8 mouse cellular contexts compared by ENCODE assay signal in genomic region chr2:93068942-93069341, GRCm38 (mm10). TPM values are rescaled to one million over a fixed set of nuclear protein-coding genes. Genes with fewer than 3 reads are reported as not detected.
A peak's percentile ranks its signal among the peaks of the same experiment; 100 is the strongest.
DNase-seq lines count a peak whose midpoint lies in the region; ATAC-seq and TF ChIP-seq lines count a peak whose summit lies in the region.

No protein-coding gene starts in this region.

- peak; percentile 25 to 56 for DNase-seq in heart, adult 18-20 months
- DNase-seq in heart, adult 9 months (ENCODE audit: low spot score in 2 of 2), result no peak
- DNase-seq in spleen, adult 2 months (ENCODE audit: low read depth in 1 of 2, low spot score in 2 of 2), result peak in 1 of 2 experiments; percentile 27
- DNase-seq in spleen, postnatal 4 days (ENCODE audit: low spot score in 2 of 2), result no peak
- DNase-seq in cerebellum, postnatal 25 days, result peak; percentile 66 to 71
- peak; percentile 78 for DNase-seq in splenic B cell, adult 2 months (ENCODE audit: low read depth, low spot score)
- DNase-seq in gastrocnemius, postnatal 14 days, result no peak

- ATAC-seq in intestine, embryonic 15.5 days, result 0 out of 2 replicates have a peak, but pooled peaks have one; percentile 43

- no peak overlapping the region for H3K4me3 ChIP-seq in spleen, adult 2 months (ENCODE audit: extremely low read depth, insufficient read depth, insufficient read length)
- no peak overlapping the region for H3K4me3 ChIP-seq in intestine, embryonic 15.5 days (replicated peaks)

- no peaks in the 10 kb centered on the region for H3K27me3 ChIP-seq in spleen, adult 2 months (ENCODE audit: control insufficient read depth, insufficient read depth, low read length)
- H3K27me3 ChIP-seq in intestine, embryonic 15.5 days (replicated peaks), result 0 out of 2 replicates have a peak, but pooled peaks cover 3% of the 10 kb centered on the region
- H3K27me3 ChIP-seq in splenic B cell, adult 2 months (ENCODE audit: control insufficient read depth, insufficient read depth, low read length, poor library complexity, severe bottlenecking), result no peaks in the 10 kb centered on the region

- TF ChIP-seq POLR2A in spleen, adult 2 months (IDR thresholded peaks at IDR 0.05; ENCODE audit: low read depth, low read length), result no peak

- H3K36me3 ChIP-seq in spleen, adult 2 months (ENCODE audit: control insufficient read depth, insufficient read depth, low read length), result no peaks in the 10 kb centered on the region
- no peaks in the 10 kb centered on the region for H3K36me3 ChIP-seq in intestine, embryonic 15.5 days
- no peaks in the 10 kb centered on the region for H3K36me3 ChIP-seq in splenic B cell, adult 2 months (ENCODE audit: control insufficient read depth, insufficient read depth, low read length, poor library complexity, severe bottlenecking)

- H3K9me3 ChIP-seq in intestine, embryonic 15.5 days, result no peaks in the 10 kb centered on the region

- intact Hi-C loops in gastrocnemius, postnatal 14 days (cut with DNase I; ENCODE audit: low total_unique reads), result no loop called here

- no peak overlapping the region for H3K27ac ChIP-seq in spleen, adult 2 months (ENCODE audit: insufficient read depth, low read length)
- no peak overlapping the region for H3K27ac ChIP-seq in intestine, embryonic 15.5 days

- H3K4me1 ChIP-seq in spleen, adult 2 months (ENCODE audit: control insufficient read depth, insufficient read depth, insufficient read length), result no peaks in the 10 kb centered on the region
- no peaks in the 10 kb centered on the region for H3K4me1 ChIP-seq in intestine, embryonic 15.5 days (replicated peaks)

- no peak overlapping the region for H3K4me2 ChIP-seq in intestine, embryonic 15.5 days (replicated peaks)

- WGBS in spleen, adult 2 months, result 46% methylated on average over 2 of the region's 2 CpGs
- WGBS in intestine, embryonic 15.5 days, result 37% methylated on average over 2 of the region's 2 CpGs

- no peak overlapping the region for H3K9ac ChIP-seq in intestine, embryonic 15.5 days

- peak; percentile 70; the same call in 1 of the 2 replicates for TF ChIP-seq CTCF in spleen, adult 2 months (IDR thresholded peaks at IDR 0.05; ENCODE audit: extremely low read depth, insufficient read depth, insufficient read length, insufficient replicate concordance)

RNA-seq across cellular contexts. Expression of gene Prdm11, which starts 23.0 kb away (rescaled TPM):
- total RNA-seq in heart, adult 18-20 months (2021), result 1 to 10 TPM; 8.4 to 9.5 TPM
- polyA plus RNA-seq in spleen, adult 2 months (2012; rRNA removed), result 11.0 and 12.0 TPM in 2 replicates
- 8.0 and 8.6 TPM in 2 replicates for polyA plus RNA-seq in intestine, embryonic 15.5 days (2015; fragmentation: Nextera tagmentation; extraction: Ambion mirVana)
- 1 to 10 TPM; 1.6 to 1.9 TPM for total RNA-seq in gastrocnemius, postnatal 14 days (2021)

Comparison
In these comparisons a context has a peak if more than half of its experiments do, and no peak if none do; other contexts are left out.
1. DNase-seq: peak in heart, adult 18-20 months (2 of 2), cerebellum, postnatal 25 days (2 of 2) and splenic B cell, adult 2 months (single experiment); none in heart, adult 9 months (0 of 2), spleen, postnatal 4 days (0 of 2) and gastrocnemius, postnatal 14 days (single experiment).